Mouse (Mus musculus) ZHBTc4 (cell line): ENCODE data around the gene Tmem131.
A peak's percentile ranks its signal among the peaks of the same experiment; 100 is the strongest.

Source experiments
- DNase-seq: peaks from one replicate; pipeline ENCODE4 v3.0.0-alpha.2; 2011; ENCODE audit warnings: low read depth, low spot score

Gene Tmem131

GRCm38 (mm10) chr1:36784365-36785134 lies 158.9 kb downstream of the Tmem131 start:
- DNase-seq = peak; percentile 90

- DNase-seq = no peak
These were observed 161.0 kb downstream of the Tmem131 start for GRCm38 (mm10) chr1:36782476-36782875.

GRCm38 (mm10) chr1:36780793-36781192 lies 162.7 kb downstream of the Tmem131 start:
- no peak for DNase-seq

GRCm38 (mm10) chr1:36772198-36772934 lies 171.1 kb downstream of the Tmem131 start:
- DNase-seq = no peak

GRCm38 (mm10) chr1:36770998-36771397 lies 172.5 kb downstream of the Tmem131 start:
- DNase-seq = peak; percentile 94

DNA sequence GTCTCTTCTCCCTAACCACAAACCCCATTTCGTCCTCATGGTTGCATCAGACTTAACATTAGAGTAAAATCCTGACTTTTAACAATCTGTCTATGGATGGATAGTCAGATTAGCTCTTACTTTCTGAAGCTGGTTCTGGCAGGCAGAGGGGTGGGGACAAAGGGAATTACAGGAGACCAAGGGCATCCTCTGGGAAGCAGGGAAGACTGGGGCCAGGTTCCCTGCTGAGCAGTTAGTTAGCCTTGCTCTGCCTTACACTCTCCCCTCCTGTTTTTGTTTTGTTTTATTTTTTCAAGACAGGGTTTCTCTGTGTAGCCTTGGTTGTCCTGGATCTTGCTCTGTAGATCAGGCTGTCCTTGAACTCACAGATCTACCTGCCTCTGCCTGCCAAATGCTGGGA lies 173.5 kb downstream of the Tmem131 start:
- DNase-seq = peak; percentile 78

DNA sequence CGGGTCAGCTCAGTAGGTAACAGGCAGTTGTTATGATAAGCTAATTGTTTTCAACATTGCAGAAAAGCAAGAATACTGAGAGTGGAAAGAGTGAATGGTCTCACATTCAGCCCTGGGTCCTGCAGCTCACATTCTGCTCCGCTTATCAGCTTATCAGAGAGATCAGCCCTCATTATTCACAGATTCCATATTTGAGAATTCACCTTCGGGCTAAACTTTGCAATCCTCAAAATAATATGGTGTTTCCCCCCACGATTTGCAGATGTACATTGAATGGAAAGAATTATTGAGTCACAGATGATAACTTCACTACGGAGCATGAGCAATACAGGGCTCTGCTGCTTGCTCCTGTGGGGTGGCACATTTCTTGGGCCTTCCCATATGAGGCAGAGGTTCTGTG lies 174.7 kb downstream of the Tmem131 start:
- no peak for DNase-seq

DNA sequence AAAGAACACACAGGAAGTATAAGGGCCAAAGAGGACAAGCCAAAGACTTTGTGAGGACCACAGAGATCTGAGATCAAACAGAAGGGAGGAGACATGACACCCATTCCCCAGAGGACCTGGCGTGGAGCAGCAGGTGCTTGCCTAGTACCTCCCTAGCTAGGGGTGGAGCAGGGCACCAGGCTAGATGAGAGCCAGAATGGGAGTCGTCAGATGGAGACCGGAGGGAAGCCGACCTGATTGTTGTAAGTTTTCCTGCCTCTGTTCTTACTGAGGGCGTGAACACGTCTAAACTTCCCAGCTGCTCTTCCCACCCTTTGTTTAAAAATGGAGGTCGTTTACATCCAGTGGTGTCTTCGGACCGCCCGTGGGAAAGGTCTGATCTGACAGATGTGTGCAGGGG lies 176.1 kb downstream of the Tmem131 start:
- DNase-seq = peak; percentile 75

GRCm38 (mm10) chr1:36766431-36767205 lies 176.8 kb downstream of the Tmem131 start:
- DNase-seq = no peak

GRCm38 (mm10) chr1:36761568-36761967 lies 181.9 kb downstream of the Tmem131 start, which contains the start of gene Zap70:
TSS of gene Zap70 (plus strand) at chr1:36761798.
- no peak for DNase-seq

- DNase-seq = no peak
These were observed 182.4 kb downstream of the Tmem131 start for GRCm38 (mm10) chr1:36761061-36761460.

DNA sequence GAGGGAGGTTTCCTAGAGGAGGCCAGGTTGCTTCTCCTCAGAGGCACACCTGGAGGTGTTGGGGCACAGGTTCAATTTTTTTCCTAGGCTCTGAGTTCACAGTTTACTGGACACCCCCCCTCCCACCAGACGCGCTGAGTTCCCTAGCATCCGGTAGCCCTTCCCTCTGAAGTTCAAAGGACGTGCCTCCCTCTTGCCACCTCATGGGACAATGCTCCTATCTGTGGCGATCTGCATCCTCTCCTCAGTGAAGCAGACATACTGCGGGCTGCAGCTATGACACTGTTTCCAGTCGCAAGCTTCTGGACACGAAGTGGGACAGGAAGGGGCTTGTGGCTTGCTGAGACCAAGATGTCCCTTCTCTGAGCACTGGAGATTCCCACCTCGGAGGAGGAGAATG lies 183.1 kb downstream of the Tmem131 start:
- DNase-seq = no peak

DNA sequence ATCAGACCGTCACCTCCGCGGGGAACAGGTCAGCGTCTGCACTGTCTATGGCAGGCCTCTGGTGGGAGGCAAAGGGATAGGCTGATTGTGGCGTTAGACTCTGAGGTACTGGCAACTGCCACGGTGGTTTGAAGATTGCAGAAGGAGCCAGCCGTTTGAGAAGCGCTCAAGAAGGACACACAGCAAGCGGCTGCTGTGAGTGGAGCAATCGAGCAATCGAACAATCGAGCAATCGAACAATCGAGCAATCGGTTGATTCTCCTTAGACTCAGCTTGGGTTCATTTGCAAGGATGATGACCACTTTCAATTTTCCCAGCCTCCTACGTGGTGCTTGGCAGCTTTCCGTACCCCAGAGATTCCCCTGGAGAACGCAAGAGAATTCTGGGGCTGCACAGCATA lies 184.4 kb downstream of the Tmem131 start:
- peak; percentile 61 for DNase-seq

GRCm38 (mm10) chr1:36758553-36758952 lies 184.9 kb downstream of the Tmem131 start:
- peak; percentile 52 for DNase-seq

DNA sequence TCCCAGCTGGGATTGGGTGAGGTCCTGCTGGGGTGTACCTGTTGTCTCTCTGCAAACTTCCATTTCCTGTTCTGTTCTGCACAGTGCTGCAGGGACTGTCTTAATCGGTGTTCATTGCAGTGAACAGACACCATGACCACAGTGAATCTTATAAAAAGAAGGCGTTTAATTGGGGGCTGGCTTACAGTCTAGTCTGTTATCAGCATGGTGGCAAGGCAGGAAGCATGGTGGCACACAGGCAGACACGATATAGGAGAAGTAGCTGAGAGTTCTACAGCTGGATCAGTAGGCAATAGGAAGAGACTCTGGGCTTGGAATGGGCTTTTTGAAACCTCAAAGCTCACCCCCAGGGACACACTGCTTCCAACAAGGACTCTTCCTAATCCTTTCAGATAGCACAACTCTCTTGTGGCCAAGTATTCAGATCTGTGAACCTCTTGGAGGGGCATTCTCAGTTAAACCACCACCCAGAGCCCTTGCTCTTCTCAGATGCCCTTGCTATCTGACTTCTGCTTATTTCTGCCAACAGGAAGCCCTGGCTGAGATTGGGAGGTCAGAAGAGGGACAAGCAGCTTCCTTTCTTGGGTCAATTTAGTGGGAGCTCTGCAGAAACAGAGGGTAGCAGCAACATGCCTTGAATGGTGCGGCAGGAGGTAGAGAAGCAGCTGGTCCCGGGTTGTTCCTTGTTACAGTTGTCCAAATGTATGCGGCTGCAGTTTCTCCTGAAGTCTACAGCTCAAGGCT lies 189.4 kb downstream of the Tmem131 start:
- DNase-seq = no peak

- DNase-seq = peak; percentile 74
These were observed 197.0 kb downstream of the Tmem131 start for GRCm38 (mm10) chr1:36746452-36746851.

- DNase-seq = peak; percentile 56
These were observed 197.8 kb downstream of the Tmem131 start for GRCm38 (mm10) chr1:36745661-36746060.

- peak; percentile 86 for DNase-seq
These were observed 199.1 kb downstream of the Tmem131 start for GRCm38 (mm10) chr1:36744268-36744944.

DNA sequence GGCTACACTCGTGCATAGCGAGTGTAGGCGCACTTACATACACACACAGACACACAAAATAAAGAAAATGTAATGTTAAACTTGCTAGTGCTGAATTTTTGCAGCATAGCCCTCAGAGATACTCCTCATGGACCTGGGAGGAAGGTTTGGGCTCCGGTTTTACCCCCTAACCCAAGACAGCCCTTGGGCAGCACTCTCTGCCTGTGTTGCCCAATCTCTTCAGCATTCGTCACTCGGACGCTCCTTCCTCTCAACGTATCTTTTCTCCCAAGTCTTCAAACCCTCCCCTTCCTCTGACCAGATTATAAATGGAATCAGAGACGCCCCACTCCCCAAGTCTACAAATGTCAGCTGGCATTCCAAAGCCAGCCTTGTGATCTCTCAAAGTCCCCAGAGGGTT lies 200.4 kb downstream of the Tmem131 start:
- DNase-seq = no peak
